Mouse (Mus musculus) heart, adult 18-20 months (tissue): ENCODE results near the gene Stk10. TPM values are rescaled to one million over a fixed set of nuclear protein-coding genes. Genes with fewer than 3 reads are reported as not detected.

ENCODE experiments used
- total RNA-seq, 2 experiments: library from RNA; stranded (reverse); gene quantifications; 2 replicates each; pipeline ENCODE4 v1.2.3; 2021

Stk10 gene
- total RNA-seq, 2 experiments from 2014 or later: 8.2 to 11.6 TPM

Other genes with a start within 250 kb of the Stk10 start
- 1,000 to 10,000 TPM; 7,280 to 8,683 TPM for gene Hba-a1, start 249.8 kb upstream of the Stk10 start, total RNA-seq
- gene Hbq1b, start 246.3 kb upstream of the Stk10 start, total RNA-seq: 1 to 10 TPM in 1 of 2 experiments, not detected in 1; 1.4 TPM
- gene Hba-a2, start 236.8 kb upstream of the Stk10 start, total RNA-seq: 1,000 to 10,000 TPM; 8,094 to 8,438 TPM
- gene Hbq1a, start 233.2 kb upstream of the Stk10 start, total RNA-seq: 1 to 10 TPM in 1 of 2 experiments, under 1 TPM in 1; 0.87 to 1.2 TPM
- 1 to 10 TPM; 5.9 to 6.1 TPM for gene Sh3pxd2b, start 185.5 kb upstream of the Stk10 start, total RNA-seq
- 1 to 10 TPM; 3.4 to 4.2 TPM for gene Ubtd2, start 77.9 kb upstream of the Stk10 start, total RNA-seq
- gene Efcab9, start 1.2 kb upstream of the Stk10 start, total RNA-seq: under 1 TPM in 1 of 2 experiments, not detected in 1; 0.46 TPM
- 10 to 100 TPM; 47.4 to 52.1 TPM for gene Fbxw11, start 109.4 kb downstream of the Stk10 start, total RNA-seq